Mouse (Mus musculus): ENCODE results near the gene Scel.
A peak's percentile ranks its signal among the peaks of the same experiment; 100 is the strongest.

The Scel gene

GRCm38 (mm10) chr14:103515419-103515818 lies 2.3 kb downstream of the Scel start:
- DNase-seq = no peak

GRCm38 (mm10) chr14:103526286-103526685 lies 13.1 kb downstream of the Scel start:
- no peak for DNase-seq

- DNase-seq = no peak
Observed at GRCm38 (mm10) chr14:103529733-103530367, 16.7 kb downstream of the Scel start.

GRCm38 (mm10) chr14:103531722-103532341 lies 18.7 kb downstream of the Scel start:
- no peak for DNase-seq

GRCm38 (mm10) chr14:103535511-103536024 lies 22.4 kb downstream of the Scel start:
- DNase-seq = no peak

- no peak for DNase-seq
Observed at GRCm38 (mm10) chr14:103536334-103536733, 23.2 kb downstream of the Scel start.

- peak; percentile 63 for DNase-seq
Observed at GRCm38 (mm10) chr14:103537355-103538056, 24.4 kb downstream of the Scel start.

GRCm38 (mm10) chr14:103539796-103540195 lies 26.7 kb downstream of the Scel start:
- no peak for DNase-seq

- DNase-seq = no peak
Observed at GRCm38 (mm10) chr14:103541679-103542078, 28.5 kb downstream of the Scel start.

GRCm38 (mm10) chr14:103543304-103544079 lies 30.4 kb downstream of the Scel start:
- DNase-seq = no peak

- peak; percentile 63 for DNase-seq
Observed at GRCm38 (mm10) chr14:103545734-103546133, 32.6 kb downstream of the Scel start.

GRCm38 (mm10) chr14:103546246-103546645 lies 33.1 kb downstream of the Scel start:
- DNase-seq = peak; percentile 70

GRCm38 (mm10) chr14:103548220-103548619 lies 35.1 kb downstream of the Scel start:
- DNase-seq = no peak

- peak; percentile 89 for DNase-seq
Observed at GRCm38 (mm10) chr14:103550480-103550879, 37.3 kb downstream of the Scel start.

- DNase-seq = no peak
Observed at GRCm38 (mm10) chr14:103550921-103551320, 37.8 kb downstream of the Scel start.

GRCm38 (mm10) chr14:103551921-103552320 lies 38.8 kb downstream of the Scel start:
- DNase-seq = no peak

- no peak for DNase-seq
Observed at GRCm38 (mm10) chr14:103552379-103552778, 39.2 kb downstream of the Scel start.

GRCm38 (mm10) chr14:103556609-103557008 lies 43.5 kb downstream of the Scel start:
- DNase-seq = no peak

- DNase-seq = no peak
Observed at GRCm38 (mm10) chr14:103561383-103562096, 48.4 kb downstream of the Scel start.

GRCm38 (mm10) chr14:103567957-103568356 lies 54.8 kb downstream of the Scel start:
- no peak for DNase-seq

- DNase-seq = no peak
Observed at GRCm38 (mm10) chr14:103568433-103568832, 55.3 kb downstream of the Scel start.

- DNase-seq = peak; percentile 22
Observed at GRCm38 (mm10) chr14:103571598-103572320, 58.6 kb downstream of the Scel start.
